8 mouse cellular contexts compared by ENCODE assay signal in the genomic region with DNA sequence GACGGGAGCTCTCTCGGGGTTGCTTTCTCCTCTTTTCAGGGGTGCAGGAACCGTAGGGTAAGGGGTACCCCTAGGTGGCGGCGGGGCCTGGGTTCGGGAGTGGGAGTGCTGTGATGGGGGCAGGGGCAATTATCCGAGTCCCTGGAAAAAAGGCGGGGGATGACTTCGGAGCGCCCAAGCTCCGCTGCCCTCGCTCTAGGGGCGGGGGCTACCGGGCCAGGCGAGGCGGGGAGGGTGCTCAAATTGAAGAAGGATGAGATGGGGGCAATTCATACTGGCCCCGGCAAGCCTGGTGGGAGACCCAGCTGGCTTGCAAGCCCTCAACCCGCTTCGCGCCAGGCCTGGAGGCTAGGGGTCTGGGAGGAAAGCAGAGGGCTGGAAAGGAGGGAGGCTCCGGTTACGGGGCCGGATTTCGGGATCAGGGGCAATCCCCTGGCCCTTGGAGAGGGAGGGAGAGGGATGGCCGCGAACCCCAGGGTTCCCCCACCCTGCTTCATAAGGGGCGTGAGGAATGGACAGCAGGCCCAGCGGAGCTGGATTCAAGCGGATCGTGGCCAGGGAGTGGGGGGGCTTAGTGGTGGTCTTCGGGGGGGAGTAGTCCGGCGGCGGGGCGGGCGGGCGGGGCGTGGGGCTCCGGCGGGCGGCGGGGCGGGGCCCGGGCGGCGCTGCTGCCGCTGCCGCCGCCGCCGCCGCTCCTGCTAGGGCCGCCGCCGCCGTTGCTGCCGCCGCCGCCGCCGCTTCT. TPM values are rescaled to one million over a fixed set of nuclear protein-coding genes. Genes with fewer than 3 reads are reported as not detected.
DNase-seq lines count a peak whose midpoint lies in the region; ATAC-seq and TF ChIP-seq lines count a peak whose summit lies in the region.

No protein-coding gene starts in this region.

- 0 out of 2 replicates have a peak, but pooled peaks cover 3% of the 10 kb centered on the region for H3K27me3 ChIP-seq in heart, embryonic 16.5 days (ENCODE audit: control insufficient read depth, insufficient read depth, low read length)
- no peaks in the 10 kb centered on the region for H3K27me3 ChIP-seq in midbrain, embryonic 14.5 days (ENCODE audit: control insufficient read depth, insufficient read depth, low read length)

- H3K4me2 ChIP-seq in heart, embryonic 16.5 days (ENCODE audit: low read depth, low read length) = peak overlapping the region; percentile 85
- peak overlapping the region; percentile 67 for H3K4me2 ChIP-seq in midbrain, embryonic 14.5 days (ENCODE audit: low read length)

- no peaks in the 10 kb centered on the region for H3K36me3 ChIP-seq in ES-E14 (ENCODE audit: control insufficient read depth, insufficient read depth, low read length, poor library complexity, severe bottlenecking)
- no peaks in the 10 kb centered on the region for H3K36me3 ChIP-seq in heart, embryonic 16.5 days (ENCODE audit: control insufficient read depth, insufficient read depth)
- H3K36me3 ChIP-seq in midbrain, embryonic 14.5 days (ENCODE audit: control insufficient read depth, insufficient read depth, low read length) = no peaks in the 10 kb centered on the region

- 0 out of 4 replicates have a peak, but pooled peaks cover 0 to 2% of the 10 kb centered on the region in 2 experiments for H3K4me1 ChIP-seq in ES-E14 (ENCODE audit: control insufficient read depth in 2 of 2, insufficient read depth in 2 of 2, low read length in 2 of 2, poor library complexity in 1 of 2)
- no peaks in the 10 kb centered on the region for H3K4me1 ChIP-seq in heart, embryonic 16.5 days (ENCODE audit: control insufficient read depth, insufficient read depth, low read length)
- H3K4me1 ChIP-seq in midbrain, embryonic 14.5 days (ENCODE audit: control insufficient read depth, insufficient read depth, low read length) = no peaks in the 10 kb centered on the region

- peak overlapping the region; percentile 75 to 81 for H3K4me3 ChIP-seq in ES-E14 (ENCODE audit: insufficient read depth in 1 of 2, low read depth in 1 of 2, low read length in 2 of 2, poor library complexity in 1 of 2, severe bottlenecking in 1 of 2)
- peak overlapping the region; percentile 67 for H3K4me3 ChIP-seq in heart, embryonic 16.5 days (ENCODE audit: low read length)
- H3K4me3 ChIP-seq in midbrain, embryonic 14.5 days (replicated peaks; ENCODE audit: low read depth, low read length) = peak overlapping the region; percentile 52

- peak overlapping the region; percentile 35 for H3K9ac ChIP-seq in ES-E14 (ENCODE audit: insufficient read depth, low read depth, low read length, poor library complexity, severe bottlenecking)
- peak overlapping the region; percentile 74 for H3K9ac ChIP-seq in heart, embryonic 16.5 days (ENCODE audit: low read length)
- peak overlapping the region; percentile 63 for H3K9ac ChIP-seq in midbrain, embryonic 14.5 days (replicated peaks; ENCODE audit: low read length)

- ATAC-seq in CD4-positive, CD25-positive, alpha-beta regulatory T cell, adult 4 months = no peak
- ATAC-seq in heart, embryonic 16.5 days (replicated peaks; ENCODE audit: extremely low read depth, insufficient read depth, low FRiP score) = no peak
- no peak for ATAC-seq in midbrain, embryonic 14.5 days (ENCODE audit: low FRiP score, low TSS enrichment)

- H3K9me3 ChIP-seq in ES-E14 (ENCODE audit: control insufficient read depth, insufficient read depth, low read depth, low read length) = no peaks in the 10 kb centered on the region
- no peaks in the 10 kb centered on the region for H3K9me3 ChIP-seq in heart, embryonic 16.5 days (replicated peaks; ENCODE audit: control insufficient read depth, low read length)
- no peaks in the 10 kb centered on the region for H3K9me3 ChIP-seq in midbrain, embryonic 14.5 days (ENCODE audit: control insufficient read depth, low read length)

- 13% methylated on average over 25 of the region's 61 CpGs for WGBS in heart, embryonic 16.5 days
- 21% methylated on average over 29 of the region's 61 CpGs for WGBS in midbrain, embryonic 14.5 days

- H3K27ac ChIP-seq in ES-E14 (ENCODE audit: insufficient read depth, low read depth, low read length, poor library complexity, severe bottlenecking) = no peak overlapping the region
- H3K27ac ChIP-seq in heart, embryonic 16.5 days (ENCODE audit: low read length) = no peak overlapping the region
- peak overlapping the region; percentile 76 for H3K27ac ChIP-seq in midbrain, embryonic 14.5 days (replicated peaks; ENCODE audit: low read depth, low read length)

- in situ Hi-C loops in ES-E14 (cut with MboI; ENCODE audit: low sequenced_read_pairs in 2 of 2, unreplicated experiment in 2 of 2) = no loop called here

- DNase-seq in CD4-positive, CD25-positive, alpha-beta regulatory T cell, adult 2 months (ENCODE audit: low read depth, low spot score) = peak; percentile 15
- no peak for DNase-seq in ES-E14 (ENCODE audit: low read depth, low spot score)
- peak; percentile 30 for DNase-seq in embryo, embryonic 10.5 days (ENCODE audit: low spot score)
- DNase-seq in kidney, postnatal 25 days = peak; percentile 1 to 41
- peak; percentile 43 for DNase-seq in midbrain, embryonic 14.5 days
- DNase-seq in thymus, postnatal 14 days = peak; percentile 44

TF ChIP-seq in ES-E14, 5 proteins besides CTCF, POLR2A, EP300 and RAD21:
- TF ChIP-seq ZNF384 (IDR thresholded peaks at IDR 0.05; ENCODE audit: low read depth, low read length) = no peak

RNA-seq across cellular contexts. Expression of gene Bcorl1, which starts 3.7 kb away (rescaled TPM):
- 1 to 10 TPM; 2.3 to 2.7 TPM for polyA plus RNA-seq in CD4-positive, CD25-positive, alpha-beta regulatory T cell, adult 4 months (2017; shearing (Covaris generic))
- 1.7 and 2.7 TPM in 2 replicates for total RNA-seq in ES-E14 (2012; rRNA removed)
- 3.4 and 3.6 TPM in 2 replicates for polyA plus RNA-seq in heart, embryonic 16.5 days (2015; fragmentation: Nextera tagmentation; extraction: Ambion mirVana)
- 7.8 and 7.9 TPM in 2 replicates for polyA plus RNA-seq in midbrain, embryonic 14.5 days (2014; fragmentation: Nextera tagmentation; extraction: Ambion mirVana)
